Mouse (Mus musculus) liver, adult 2 months (tissue): ENCODE data around the gene Chic2.

Experiments used
- CTCF ChIP-seq: fragments of 200-500 bp; IDR thresholded peaks from 2 replicates; pipeline ENCODE4 v1.5.1; 2011; ENCODE audit warnings: low read depth, low read length, control low read depth
- POLR2A ChIP-seq: fragments of 200-500 bp; IDR thresholded peaks from 2 replicates; pipeline ENCODE4 v1.6.1; 2011; ENCODE audit warnings: low read length, control low read depth; ENCODE audit not compliant: insufficient read depth; ENCODE audit errors: extremely low read depth

DNA sequence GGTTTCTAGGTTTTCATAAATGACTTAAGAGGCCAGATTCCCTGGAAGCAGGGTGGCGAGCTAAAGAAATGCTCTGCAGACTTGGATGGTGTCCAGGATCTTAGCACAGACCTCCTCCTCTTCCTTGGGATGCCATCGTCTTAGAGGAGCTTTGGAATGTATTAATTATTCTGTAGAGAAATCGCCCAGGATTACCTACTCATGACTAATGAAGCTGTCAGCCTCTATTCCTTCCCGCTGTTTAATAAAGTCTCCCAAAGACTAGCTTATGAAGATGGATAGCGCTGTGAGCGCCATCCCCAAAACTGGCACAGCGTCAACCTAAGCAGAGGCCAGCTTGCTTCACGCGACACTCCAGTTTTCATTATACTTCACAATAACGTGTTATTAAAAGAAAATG is 77.7 kb downstream of the Chic2 start:
- TF ChIP-seq POLR2A (no peak), CTCF (no peak)
